Mouse (Mus musculus) midbrain, embryonic 14.5 days (tissue): ENCODE measurements around the gene Ap1b1. TPM values are rescaled to one million over a fixed set of nuclear protein-coding genes. Genes with fewer than 3 reads are reported as not detected.
A peak's percentile ranks its signal among the peaks of the same experiment; 100 is the strongest.

Experiments
- ATAC-seq: fragments of 200-750 bp; cut with Nextera tagmentation; 2 replicates; pipeline ENCODE4 v1.8.0; 2017; ENCODE audit warnings: moderate number of reproducible peaks, moderate library complexity; ENCODE audit not compliant: low FRiP score, low TSS enrichment
- DNase-seq: peaks from one replicate; pipeline ENCODE4 v3.0.0-alpha.2; 2015
- H3K27ac ChIP-seq: fragments of 300-500 bp; sonication (generic); replicated peaks from 2 replicates; pipeline ENCODE4 v1.5.1; 2014; ENCODE audit warnings: mild to moderate bottlenecking, low read depth, low read length, moderate library complexity
- H3K27me3 ChIP-seq: fragments of 300-500 bp; sonication (generic); 2 replicates; pipeline ENCODE4 v1.6.1; 2014; ENCODE audit warnings: low read length, control low read depth, mixed read lengths; ENCODE audit not compliant: control insufficient read depth, insufficient read depth
- H3K36me3 ChIP-seq: fragments of 300-500 bp; sonication (generic); 2 replicates; pipeline ENCODE4 v1.6.1; 2014; ENCODE audit warnings: low read length, control low read depth; ENCODE audit not compliant: control insufficient read depth, insufficient read depth
- H3K4me1 ChIP-seq: fragments of 300-500 bp; sonication (generic); 2 replicates; pipeline ENCODE4 v1.6.1; 2014; ENCODE audit warnings: mild to moderate bottlenecking, antibody characterized with exemption, low read length, control low read depth; ENCODE audit not compliant: control insufficient read depth, insufficient read depth
- H3K4me2 ChIP-seq: fragments of 300-500 bp; sonication (generic); 2 replicates; pipeline ENCODE4 v1.6.1; 2014; ENCODE audit warnings: mild to moderate bottlenecking, low read length, moderate library complexity
- H3K4me3 ChIP-seq: fragments of 300-500 bp; sonication (generic); replicated peaks from 2 replicates; pipeline ENCODE4 v1.5.1; 2014; ENCODE audit warnings: low read depth, low read length
- H3K9ac ChIP-seq: fragments of 300-500 bp; sonication (generic); replicated peaks from 2 replicates; pipeline ENCODE4 v1.6.1; 2014; ENCODE audit warnings: mild to moderate bottlenecking, low read length, moderate library complexity
- H3K9me3 ChIP-seq: fragments of 300-500 bp; sonication (generic); 2 replicates; pipeline ENCODE4 v1.6.1; 2016; ENCODE audit warnings: low read length, control low read depth, mixed read lengths; ENCODE audit not compliant: control insufficient read depth
- WGBS: fragments of 180-500 bp; shearing (Covaris S2); extraction: QIAGEN DNeasy Blood & Tissue Kit; methylation state at CpG from one replicate; pipeline ENCODE4 v1.1.7; 2014; 5-methylcytosine and 5-hydroxymethylcytosine counted together
- polyA plus RNA-seq: library from polyadenylated mRNA; unstranded; fragments of >200 nt; fragmentation: Nextera tagmentation; extraction: Ambion mirVana; gene quantifications from 2 replicates; pipeline ENCODE4 v1.2.1, GENCODE M21; 2014

Ap1b1 gene
- 84.7 and 96.5 TPM in 2 replicates for polyA plus RNA-seq

GRCm38 (mm10) chr11:4986695-4987486 lies at the start of gene Ap1b1:
Gene Ap1b1 (plus strand): TSS chr11:4986824.
- H3K27ac ChIP-seq: peak within 1 kb of the TSS; percentile 45; the same call in 1 of the 2 replicates
- ATAC-seq: peak; percentile 92

DNA sequence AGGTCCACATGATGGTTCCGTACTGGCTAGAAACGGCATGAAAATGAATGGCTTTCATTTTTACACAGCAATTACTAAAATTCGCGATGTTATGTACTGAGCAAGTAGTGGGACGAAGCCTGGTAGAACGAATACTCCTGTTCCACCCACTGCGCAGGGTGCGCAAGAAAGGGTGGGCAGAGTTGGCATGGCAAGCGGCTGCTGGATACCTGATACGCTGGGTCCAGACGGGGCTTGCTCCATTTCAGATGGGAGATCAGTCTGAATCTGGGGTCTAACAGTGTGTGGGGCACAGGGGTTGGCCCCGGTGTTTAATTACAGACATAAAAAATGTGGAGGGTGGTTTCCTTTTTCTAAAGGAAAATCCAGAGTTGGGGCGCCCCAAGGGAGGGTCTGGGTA lies 40.1 kb upstream of the Ap1b1 start:
- Histone ChIP-seq H3K9me3 (no peaks in the 10 kb centered on the region), H3K9ac (no peak overlapping the region), H3K27ac (peak overlapping the region; percentile 92; the same call in 1 of the 2 replicates), H3K4me3 (peak overlapping the region; percentile 67), H3K36me3 (0 out of 2 replicates have a peak, but pooled peaks cover 3% of the 10 kb centered on the region), H3K4me2 (peak overlapping the region; percentile 83), H3K27me3 (peaks cover 62% of the 10 kb centered on the region), H3K4me1 (peaks cover 15% of the 10 kb centered on the region)
- DNase-seq (no peak), ATAC-seq (no peak)
- WGBS: 44% methylated on average over 13 of the region's 13 CpGs

More at GRCm38 (mm10) chr11:4986695-4987486, at the start of gene Ap1b1:
- peak within 1 kb of the TSS; percentile 73 for H3K4me3 ChIP-seq
- peak within 1 kb of the TSS; percentile 78 for H3K9ac ChIP-seq
- peak; percentile 92 for DNase-seq
- H3K9me3 ChIP-seq: no peaks in the 10 kb centered on the region
- H3K36me3 ChIP-seq: peaks cover 12% of the 10 kb centered on the region; the same call in 1 of the 2 replicates
- 2% methylated on average over 62 of the region's 62 CpGs for WGBS
- H3K27me3 ChIP-seq: no peaks in the 10 kb centered on the region
- peaks cover 15% of the 10 kb centered on the region for H3K4me1 ChIP-seq
- peak within 1 kb of the TSS; percentile 88 for H3K4me2 ChIP-seq

GRCm38 (mm10) chr11:4946947-4947812 lies 39.4 kb upstream of the Ap1b1 start:
- Histone ChIP-seq H3K9ac (peak overlapping the region; percentile 76), H3K9me3 (no peaks in the 10 kb centered on the region), H3K4me3 (peak overlapping the region; percentile 67), H3K27me3 (peaks cover 68% of the 10 kb centered on the region), H3K4me2 (peak overlapping the region; percentile 83), H3K36me3 (0 out of 2 replicates have a peak, but pooled peaks cover 3% of the 10 kb centered on the region), H3K27ac (peak overlapping the region; percentile 92), H3K4me1 (peaks cover 15% of the 10 kb centered on the region)
- peak; percentile 94 for DNase-seq
- ATAC-seq: peak; percentile 90
- WGBS: under 1% methylated on average over 120 of the region's 120 CpGs

DNA sequence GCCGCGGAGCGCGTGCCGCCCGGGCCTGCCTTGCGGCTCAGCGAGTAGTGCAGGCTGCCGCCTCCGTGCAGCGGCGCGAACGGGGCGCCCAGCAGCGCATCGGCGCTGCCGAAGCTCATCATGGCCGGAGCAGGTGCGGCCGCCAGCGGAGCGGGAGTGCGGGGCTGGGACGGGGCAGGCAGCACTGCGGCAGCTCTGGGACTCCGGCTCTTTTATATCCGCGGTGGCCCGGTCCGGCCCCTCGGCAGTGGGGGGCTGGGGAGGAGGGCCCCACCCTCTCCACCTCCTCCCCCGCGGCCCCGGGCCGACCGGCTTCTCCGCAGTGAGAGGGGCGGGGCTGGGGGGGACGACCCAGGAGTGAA lies 38.8 kb upstream of the Ap1b1 start, which contains the start of gene Nefh:
TSS of gene Nefh (minus strand) at position 252 of the 362 bp plus-strand sequence.
- H3K27ac ChIP-seq: peak within 1 kb of the TSS; percentile 92
- ATAC-seq (peak; percentile 26), DNase-seq (no peak)
- peaks cover 15% of the 10 kb centered on the region for H3K4me1 ChIP-seq
- H3K4me3 ChIP-seq: peak within 1 kb of the TSS; percentile 67
- H3K4me2 ChIP-seq: peak within 1 kb of the TSS; percentile 83
- peaks cover 73% of the 10 kb centered on the region for H3K27me3 ChIP-seq
- peak within 1 kb of the TSS; percentile 76 for H3K9ac ChIP-seq
- whole genome bisulfite sequencing: under 1% methylated on average over 38 of the region's 41 CpGs
- no peaks in the 10 kb centered on the region for H3K9me3 ChIP-seq
- 0 out of 2 replicates have a peak, but pooled peaks cover 3% of the 10 kb centered on the region for H3K36me3 ChIP-seq

GRCm38 (mm10) chr11:4948792-4949191 lies 37.8 kb upstream of the Ap1b1 start:
- Histone ChIP-seq H3K4me3 (peak overlapping the region; percentile 67), H3K36me3 (0 out of 2 replicates have a peak, but pooled peaks cover 2% of the 10 kb centered on the region), H3K4me1 (peaks cover 15% of the 10 kb centered on the region), H3K4me2 (peak overlapping the region; percentile 83), H3K9ac (peak overlapping the region; percentile 76), H3K27me3 (peaks cover 81% of the 10 kb centered on the region), H3K27ac (no peak overlapping the region), H3K9me3 (no peaks in the 10 kb centered on the region)
- ATAC-seq (no peak), DNase-seq (no peak)
- 31% methylated on average over 8 of the region's 8 CpGs for WGBS

- peak overlapping the region; percentile 76 for H3K9ac ChIP-seq
- WGBS: 6% methylated on average over 23 of the region's 23 CpGs
- H3K4me1 ChIP-seq: peaks cover 15% of the 10 kb centered on the region
- peaks cover 81% of the 10 kb centered on the region for H3K27me3 ChIP-seq
- H3K27ac ChIP-seq: no peak overlapping the region
- DNase-seq (peak; percentile 66), ATAC-seq (no peak)
- H3K9me3 ChIP-seq: no peaks in the 10 kb centered on the region
- H3K4me3 ChIP-seq: peak overlapping the region; percentile 67
- H3K4me2 ChIP-seq: peak overlapping the region; percentile 83
- no peaks in the 10 kb centered on the region for H3K36me3 ChIP-seq
Measured at GRCm38 (mm10) chr11:4949256-4950044, 37.2 kb upstream of the Ap1b1 start.

- Histone ChIP-seq H3K4me2 (0 out of 2 replicates have a peak overlapping the region, but pooled peaks have one; percentile 21), H3K4me1 (peaks cover 12% of the 10 kb centered on the region), H3K4me3 (no peak overlapping the region), H3K27me3 (peaks cover 48% of the 10 kb centered on the region), H3K9me3 (no peaks in the 10 kb centered on the region), H3K9ac (no peak overlapping the region), H3K27ac (no peak overlapping the region), H3K36me3 (no peaks in the 10 kb centered on the region)
- DNase-seq (no peak), ATAC-seq (no peak)
- 1% methylated on average over 6 of the region's 6 CpGs for WGBS
Measured at GRCm38 (mm10) chr11:4953401-4953800, 33.2 kb upstream of the Ap1b1 start.

DNA sequence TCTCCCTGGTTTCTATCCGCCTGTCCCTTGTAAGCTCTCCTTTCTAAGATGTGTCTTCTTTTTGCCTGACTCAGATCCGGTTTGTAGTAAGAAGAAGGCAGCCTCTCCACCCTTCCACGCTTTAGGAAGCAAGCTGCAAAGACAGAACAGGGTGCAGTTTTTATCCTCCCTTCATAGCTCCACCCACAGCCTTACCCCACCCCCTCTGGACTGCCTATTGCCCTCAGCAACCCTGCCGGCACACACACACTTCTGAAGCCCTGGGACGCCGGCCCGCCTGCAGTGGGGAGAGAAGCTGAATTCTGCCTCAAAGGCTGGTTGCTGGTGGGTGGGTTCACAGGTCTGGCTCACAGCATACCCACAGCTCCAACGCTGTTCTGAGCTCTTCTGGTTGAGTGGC lies 32.7 kb upstream of the Ap1b1 start:
- no peaks in the 10 kb centered on the region for H3K9me3 ChIP-seq
- H3K9ac ChIP-seq: no peak overlapping the region
- H3K4me3 ChIP-seq: no peak overlapping the region
- ATAC-seq (no peak), DNase-seq (no peak)
- H3K36me3 ChIP-seq: no peaks in the 10 kb centered on the region
- H3K4me1 ChIP-seq: peaks cover 7% of the 10 kb centered on the region
- WGBS: under 1% methylated on average over 8 of the region's 8 CpGs
- H3K27me3 ChIP-seq: peaks cover 42% of the 10 kb centered on the region
- 0 out of 2 replicates have a peak overlapping the region, but pooled peaks have one; percentile 21 for H3K4me2 ChIP-seq
- H3K27ac ChIP-seq: no peak overlapping the region
